15 mouse cellular contexts compared by ENCODE assay signal in the genomic region with DNA sequence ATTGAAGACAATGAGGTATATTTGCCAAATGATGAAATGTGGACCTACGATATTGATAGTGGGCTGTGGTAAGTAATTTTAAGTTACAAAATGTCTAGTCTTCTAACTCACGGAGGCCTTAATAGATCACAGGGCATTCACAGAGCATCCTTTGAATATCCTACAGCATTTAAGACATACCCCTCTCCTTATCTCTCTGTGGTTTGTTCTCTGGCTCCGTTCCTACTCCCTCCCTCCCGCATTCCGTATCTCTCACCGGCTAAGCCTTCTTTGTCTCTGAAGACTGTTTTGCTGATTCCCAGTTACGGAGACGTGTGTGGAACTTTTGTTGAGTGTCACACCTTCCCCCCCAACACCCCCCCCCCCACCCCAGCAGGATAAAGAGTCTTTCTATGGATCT. TPM values are rescaled to one million over a fixed set of nuclear protein-coding genes. Genes with fewer than 3 reads are reported as not detected.
"Had no signal": no experiment of that assay in that cellular context is flagged by ENCODE, and none has a peak within 500 bp of the region (broad histone marks: within the 10 kb centered on the region; RNA-seq: fewer than 3 reads in every experiment).

No protein-coding gene starts in this region.

- H3K27me3 ChIP-seq: limb, embryonic 15.5 days; neural tube, embryonic 12.5 days had no signal

- H3K4me3 ChIP-seq: limb, embryonic 15.5 days; neural tube, embryonic 12.5 days had no signal

- H3K9me3 ChIP-seq: limb, embryonic 15.5 days; neural tube, embryonic 12.5 days had no signal

- H3K9ac ChIP-seq: limb, embryonic 15.5 days; neural tube, embryonic 12.5 days had no signal

- DNase-seq: kidney, adult 8-10 months; kidney, postnatal 25 days; layer of hippocampus, adult 9-11 months; layer of hippocampus, postnatal 36 days; lung, adult 2 months; lung, postnatal 10 days; midbrain, embryonic 14.5 days; retina, postnatal 1 day; right cerebral cortex, postnatal 4 days; spleen, adult 18-20 months; thymus, postnatal 36 days had no signal

- H3K27ac ChIP-seq: limb, embryonic 15.5 days; macrophage; neural tube, embryonic 12.5 days had no signal

- H3K36me3 ChIP-seq: limb, embryonic 15.5 days; neural tube, embryonic 12.5 days had no signal

- H3K4me2 ChIP-seq: limb, embryonic 15.5 days; neural tube, embryonic 12.5 days had no signal

- H3K4me1 ChIP-seq: limb, embryonic 15.5 days; neural tube, embryonic 12.5 days had no signal

- ATAC-seq: intestine, postnatal 0 days had no signal

RNA-seq across cellular contexts. Expression of a gene that starts 46.7 kb away (rescaled TPM):
- polyA plus RNA-seq: lung, adult 2 months had no signal
